Mouse (Mus musculus): ENCODE measurements around the gene Kntc1. TPM values are rescaled to one million over a fixed set of nuclear protein-coding genes. Genes with fewer than 3 reads are reported as not detected.

Kntc1 gene
- polyA plus RNA-seq (2012; ENCODE audit: low replicate concordance) = 0.11 and 0.75 TPM in 2 replicates

DNA sequence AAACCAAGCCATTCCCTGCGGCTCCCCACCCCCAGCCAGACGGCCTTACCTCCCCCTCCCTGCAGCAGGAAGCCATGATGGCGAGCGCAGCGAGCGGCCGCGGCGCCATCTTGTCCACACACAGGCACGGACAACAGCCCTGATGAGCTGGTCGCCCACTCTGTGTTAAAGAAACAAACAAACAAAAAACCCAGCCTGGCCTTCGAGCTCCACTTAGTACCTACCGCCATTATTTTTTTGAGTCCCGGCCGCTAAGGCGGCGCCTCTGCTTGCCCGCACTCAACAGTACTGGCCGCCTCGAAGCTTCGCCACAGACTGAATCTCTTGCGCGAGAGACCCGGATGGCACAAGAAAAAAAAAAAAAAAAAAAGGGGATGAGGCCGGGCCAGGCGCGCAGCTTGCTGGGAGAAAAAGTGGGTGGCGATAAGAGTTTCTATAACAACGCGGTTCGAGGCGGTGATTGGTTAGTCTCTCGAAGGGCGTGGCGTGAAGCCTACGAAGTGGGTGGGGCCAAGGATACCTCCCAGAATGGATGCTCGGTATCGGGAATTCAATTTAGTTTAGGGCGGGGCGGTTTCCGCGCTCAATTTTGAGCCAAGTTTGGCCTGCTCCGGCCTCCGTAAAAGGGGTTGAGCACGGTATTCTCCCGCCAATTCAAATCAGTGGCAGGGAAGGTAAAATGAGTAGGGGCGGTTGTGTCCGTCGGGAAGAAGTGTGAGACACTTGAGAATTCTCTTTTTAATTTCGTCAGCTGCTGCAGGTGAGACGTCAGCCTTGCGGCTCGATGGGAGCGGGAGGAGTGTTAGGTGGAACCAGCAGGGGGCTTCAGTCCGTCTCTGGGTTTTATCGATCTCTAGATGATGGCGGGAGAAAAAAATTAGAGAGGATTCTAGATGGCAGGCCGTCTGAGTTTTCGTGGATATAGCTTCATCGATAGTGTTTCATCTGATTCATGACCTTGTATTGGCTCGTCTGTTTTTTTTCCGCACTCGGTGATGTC is at the start of gene Kntc1, which contains the start of gene Rsrc2:
Gene Kntc1, plus strand, starts transcription at position 652 of the 1,000 bp plus-strand sequence.
Gene Rsrc2, minus strand, starts transcription at position 350 of the 1,000 bp plus-strand sequence.

DNA sequence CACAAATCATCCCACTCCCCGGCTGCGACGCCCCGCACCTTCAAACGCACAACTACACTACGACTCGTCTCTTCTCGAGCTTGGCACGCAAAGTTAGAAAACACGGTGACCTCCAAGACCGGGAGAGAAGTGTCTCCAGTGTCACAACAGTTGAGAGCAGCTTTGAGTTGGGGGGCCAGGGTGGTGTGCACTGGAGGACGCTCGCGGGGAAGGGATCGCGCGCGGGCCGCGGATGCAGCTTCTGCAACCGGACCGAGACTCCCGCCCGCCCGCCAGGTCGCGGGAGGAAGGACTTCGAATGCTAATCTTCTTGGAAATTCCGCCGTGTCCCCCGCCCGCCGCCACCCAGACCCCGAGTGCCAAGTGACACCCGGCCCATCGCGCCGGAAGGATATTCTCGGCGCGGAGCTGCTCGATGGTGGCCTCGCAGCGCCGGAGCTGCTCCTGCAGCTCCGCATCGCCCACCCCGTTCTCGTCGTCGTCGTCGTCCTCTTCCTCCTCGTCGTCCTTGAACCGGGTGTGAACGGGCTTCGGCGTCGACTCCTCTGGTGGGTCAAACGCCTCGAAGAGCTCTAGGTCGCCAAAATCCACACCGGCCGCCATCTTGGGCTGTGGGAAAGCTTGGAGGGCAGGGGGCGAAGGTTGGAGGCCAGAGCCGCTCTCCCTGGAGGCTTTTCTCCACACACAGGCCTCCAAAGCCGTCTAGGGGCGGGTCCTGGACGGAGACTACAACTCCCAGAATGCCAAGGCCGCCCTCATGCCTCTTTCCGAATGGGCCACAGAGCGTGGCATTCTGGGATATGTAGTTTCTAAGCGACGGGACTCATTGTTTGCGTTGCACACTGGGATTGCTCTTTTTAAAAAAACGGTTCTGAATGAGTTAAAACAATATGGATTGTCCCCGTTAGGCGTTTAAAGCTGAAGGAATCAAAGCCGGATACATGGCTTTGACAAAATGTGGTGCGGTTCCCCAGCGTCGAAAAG is 28.9 kb upstream of the Kntc1 start, which contains the start of gene Zcchc8:
Gene Zcchc8, minus strand, starts transcription at position 773 of the 984 bp plus-strand sequence.

GRCm38 (mm10) chr5:123865365-123865764 is 115.8 kb downstream of the Kntc1 start, which contains the start of gene Hcar2:
TSS of gene Hcar2 (minus strand) at chr5:123865499.

Other genes starting within 250 kb of the Kntc1 start
- gene B3gnt4, start 239.3 kb upstream of the Kntc1 start, polyA plus RNA-seq (2012; ENCODE audit: low replicate concordance) = not detected in 2 replicates
- gene Diablo, start 225.5 kb upstream of the Kntc1 start, polyA plus RNA-seq (2012; ENCODE audit: low replicate concordance) = 3.1 and 9.1 TPM in 2 replicates
- gene Gm49027, start 224.2 kb upstream of the Kntc1 start, polyA plus RNA-seq (2012; ENCODE audit: low replicate concordance) = 0.56 and 0.85 TPM in 2 replicates
- gene Vps33a, start 176.7 kb upstream of the Kntc1 start, polyA plus RNA-seq (2012; ENCODE audit: low replicate concordance) = 5.2 and 14.4 TPM in 2 replicates
- 16.2 and 23.8 TPM in 2 replicates for gene Clip1, start 65.1 kb upstream of the Kntc1 start, polyA plus RNA-seq (2012; ENCODE audit: low replicate concordance)
- gene Zcchc8, start 28.6 kb upstream of the Kntc1 start, polyA plus RNA-seq (2012; ENCODE audit: low replicate concordance) = 47.8 and 53.4 TPM in 2 replicates
- gene Rsrc2, start 302 bp upstream of the Kntc1 start, polyA plus RNA-seq (2012; ENCODE audit: low replicate concordance) = 5.0 and 35.3 TPM in 2 replicates
- 0.83 and 2.8 TPM in 2 replicates for gene Hcar2, start 115.8 kb downstream of the Kntc1 start, polyA plus RNA-seq (2012; ENCODE audit: low replicate concordance)
- 0.04 TPM in 1 of 2 replicates, not detected in the other for gene Hcar1, start 130.3 kb downstream of the Kntc1 start, polyA plus RNA-seq (2012; ENCODE audit: low replicate concordance)
- gene Denr, start 157.5 kb downstream of the Kntc1 start, polyA plus RNA-seq (2012; ENCODE audit: low replicate concordance) = 53.6 and 56.4 TPM in 2 replicates
- not detected in 2 replicates for gene Gm43518, start 177.7 kb downstream of the Kntc1 start, polyA plus RNA-seq (2012; ENCODE audit: low replicate concordance)
- 5.2 and 9.3 TPM in 2 replicates for gene Ccdc62, start 181.0 kb downstream of the Kntc1 start, polyA plus RNA-seq (2012; ENCODE audit: low replicate concordance)
- 118 and 180 TPM in 2 replicates for gene Hip1r, start 223.9 kb downstream of the Kntc1 start, polyA plus RNA-seq (2012; ENCODE audit: low replicate concordance)